Mouse (Mus musculus) 3T3-L1 (cell line): Measurements from ENCODE around the gene Zbtb38.
"Not testable (repeated sequence)": the region's sequence is repeated elsewhere in the genome, so short reads cannot be mapped to it uniquely, and the experiment has no call there.

Source experiments
- DNase-seq: peaks from one replicate; pipeline ENCODE4 v3.0.0-alpha.2; 2015; ENCODE audit warnings: low read depth, low spot score

Zbtb38 gene

GRCm38 (mm10) chr9:96684866-96685599, 67.6 kb downstream of the Zbtb38 start:
- no peak for DNase-seq

GRCm38 (mm10) chr9:96684165-96684792, 68.4 kb downstream of the Zbtb38 start:
- DNase-seq = no peak

- no peak for DNase-seq
These were observed 74.0 kb downstream of the Zbtb38 start for GRCm38 (mm10) chr9:96678611-96679010.

DNA sequence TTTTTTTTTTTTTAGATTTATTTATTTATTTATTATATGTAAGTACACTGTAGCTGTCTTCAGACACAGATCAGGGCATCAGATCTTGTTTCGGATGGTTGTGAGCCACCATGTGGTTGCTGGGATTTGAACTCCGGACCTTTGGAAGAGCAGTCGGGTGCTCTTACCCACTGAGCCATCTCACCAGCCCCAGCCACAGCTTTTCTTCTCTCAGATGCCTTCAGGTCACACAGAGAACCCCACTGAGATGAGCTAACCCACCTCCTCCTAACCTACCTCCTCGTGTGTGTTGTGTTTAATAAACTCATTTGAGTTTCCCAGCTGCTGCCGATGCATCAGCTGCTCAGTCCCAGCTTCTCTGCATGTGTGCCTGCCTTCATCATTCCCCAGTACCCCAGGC, 74.9 kb downstream of the Zbtb38 start:
- DNase-seq = not testable (repeated sequence)

DNA sequence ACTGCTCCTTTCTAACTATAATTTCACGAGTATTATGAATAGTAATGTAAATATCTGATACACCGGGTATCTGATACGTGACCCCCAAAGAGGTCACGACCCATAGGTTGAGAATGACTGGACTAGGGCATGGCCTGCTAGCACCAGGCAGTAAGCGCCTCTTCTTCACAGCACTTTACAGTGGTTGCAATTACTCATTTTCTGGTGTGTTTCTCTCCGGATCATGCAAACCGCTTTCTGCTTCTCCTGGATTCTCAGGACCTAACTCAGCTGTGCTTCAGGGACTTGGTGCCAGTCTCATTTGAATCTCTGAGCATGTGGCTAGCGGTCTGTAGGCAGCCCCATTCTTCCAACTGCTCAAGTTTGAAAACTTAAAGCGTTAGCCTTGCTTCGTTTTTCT, 76.0 kb downstream of the Zbtb38 start:
- no peak for DNase-seq

DNA sequence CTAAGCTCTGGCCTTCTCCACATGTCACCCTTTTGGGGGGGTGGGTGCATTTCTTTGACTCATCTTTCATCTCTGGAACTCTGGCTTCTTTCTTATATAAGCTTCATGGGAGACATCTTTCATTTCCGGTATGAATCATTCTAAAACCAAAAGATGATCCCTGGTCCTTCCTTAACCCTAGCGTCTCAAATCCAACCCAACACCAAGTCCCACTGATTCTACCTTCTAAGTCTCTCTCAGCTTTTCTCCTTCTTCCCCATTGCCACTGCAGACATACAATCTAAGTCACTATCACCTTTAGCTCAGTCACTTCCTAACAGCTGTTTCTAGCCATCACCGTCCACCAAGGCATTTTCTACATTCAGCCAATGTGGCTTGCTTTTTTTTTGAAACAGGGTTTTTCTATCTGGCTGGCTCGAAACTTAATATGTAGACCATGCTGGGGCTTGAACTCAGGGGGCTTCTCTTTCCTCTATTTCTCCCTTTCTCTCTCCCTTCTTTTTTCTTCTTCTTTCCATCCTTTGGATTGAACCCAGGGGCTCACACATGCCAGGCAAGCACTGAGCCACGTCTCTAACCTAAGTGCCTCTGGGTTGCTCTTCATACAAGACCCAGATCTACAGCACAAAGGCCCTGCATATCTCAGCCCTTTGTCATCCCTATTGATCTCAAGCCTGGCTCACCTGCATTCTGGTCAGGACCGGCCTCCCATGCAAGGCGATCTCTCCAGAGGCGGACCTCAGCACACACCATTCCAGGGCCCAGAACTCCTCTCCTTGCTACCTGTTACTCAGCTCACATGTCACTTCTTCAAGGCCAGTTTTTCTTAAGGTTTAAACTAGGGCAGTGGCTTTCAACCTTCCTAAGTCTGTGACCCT, 76.6 kb downstream of the Zbtb38 start:
- DNase-seq = no peak

DNA sequence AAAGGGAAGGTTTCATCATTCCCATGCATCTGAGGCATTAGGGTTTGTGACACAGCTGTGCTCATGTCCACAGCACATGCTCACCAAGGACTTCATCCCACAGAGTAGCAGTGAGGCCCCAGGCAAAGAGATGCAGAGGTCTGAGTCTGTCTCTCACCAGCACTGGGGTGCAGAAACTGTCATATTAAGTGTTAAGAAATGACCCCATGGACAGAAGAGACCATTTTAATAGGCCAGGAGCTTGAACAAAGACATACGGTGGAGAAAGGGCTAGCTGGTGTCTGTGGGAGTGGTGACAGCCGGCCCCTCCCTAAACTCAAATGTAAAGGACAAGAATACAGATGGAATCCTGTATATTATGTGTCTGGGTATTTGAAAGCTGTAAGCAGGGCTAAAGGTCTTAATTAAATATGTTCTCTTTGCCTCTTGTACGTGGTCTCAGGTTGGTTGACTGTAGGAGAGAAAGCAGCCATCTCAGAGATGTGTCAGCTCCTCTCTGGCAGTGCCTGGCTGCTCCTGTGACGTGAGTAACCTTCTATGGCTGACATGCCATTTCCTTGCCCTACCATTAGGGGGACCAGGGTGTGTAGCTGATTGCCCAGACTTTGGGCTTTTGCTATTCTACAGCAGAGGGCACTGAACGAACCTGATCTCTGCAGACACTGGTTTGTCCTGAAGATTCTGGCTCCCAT, 77.4 kb downstream of the Zbtb38 start:
- DNase-seq = peak; percentile 79

DNA sequence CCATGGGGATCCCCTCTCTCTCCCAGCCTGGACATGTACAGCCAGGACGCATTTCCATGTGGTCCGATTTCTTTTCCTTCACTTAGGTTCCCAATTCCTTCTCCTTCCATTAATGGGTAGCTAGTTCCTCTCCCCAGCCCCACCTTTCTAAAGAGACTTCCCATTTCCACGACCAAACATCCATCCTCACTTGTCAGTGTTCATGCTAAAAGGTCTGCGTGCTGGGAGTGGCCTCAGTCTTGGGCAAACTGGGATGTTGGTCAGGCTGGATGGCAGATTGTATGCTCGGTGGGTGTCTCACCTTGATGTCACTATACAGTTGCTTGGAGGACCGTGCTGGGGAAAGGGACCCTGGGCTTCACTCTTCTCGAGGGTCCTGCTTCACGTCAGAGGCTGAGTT, 78.3 kb downstream of the Zbtb38 start:
- DNase-seq = no peak

GRCm38 (mm10) chr9:96672466-96672865, 80.2 kb downstream of the Zbtb38 start:
- no peak for DNase-seq

GRCm38 (mm10) chr9:96671249-96671648, 81.4 kb downstream of the Zbtb38 start:
- DNase-seq = no peak

DNA sequence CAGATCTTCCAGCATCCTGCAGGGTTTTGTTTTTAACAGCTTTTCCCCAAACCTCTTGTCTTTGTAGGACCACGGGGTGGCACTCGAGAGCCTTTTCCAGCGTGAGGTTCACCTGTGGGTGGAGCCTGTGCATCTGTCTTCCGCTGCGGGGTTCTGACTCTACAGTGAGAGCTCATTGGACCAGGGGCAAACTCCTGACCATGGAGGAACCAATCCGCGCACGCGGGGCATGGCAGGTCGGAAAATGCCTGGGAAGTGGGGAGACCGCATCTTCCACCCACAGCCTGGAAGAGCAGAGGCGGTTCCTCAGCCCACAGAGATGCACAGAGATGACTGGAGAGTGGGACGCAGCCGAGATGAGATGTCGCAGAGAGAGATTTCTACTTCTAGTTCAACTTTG, 82.8 kb downstream of the Zbtb38 start:
- peak; percentile 91 for DNase-seq

DNA sequence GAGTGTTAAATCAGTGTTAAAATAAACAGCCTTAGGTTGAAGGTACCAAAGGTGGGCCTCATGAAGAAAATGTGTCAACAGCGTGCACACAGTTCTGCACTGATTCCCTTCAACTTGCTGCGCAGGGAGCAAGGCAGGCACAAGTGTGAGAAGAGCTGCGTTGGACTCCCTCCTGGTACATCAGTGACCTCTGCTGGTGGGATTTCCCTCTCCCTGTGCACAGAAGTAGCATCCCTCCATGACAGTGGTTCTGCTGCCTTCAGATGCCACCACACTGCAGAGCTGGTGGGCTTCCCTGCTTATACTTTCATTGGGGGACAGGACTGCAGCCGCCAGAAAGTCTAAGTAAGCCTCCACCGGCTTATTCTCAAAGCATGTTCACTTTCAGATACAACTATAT, 84.0 kb downstream of the Zbtb38 start:
- DNase-seq = peak; percentile 76

DNA sequence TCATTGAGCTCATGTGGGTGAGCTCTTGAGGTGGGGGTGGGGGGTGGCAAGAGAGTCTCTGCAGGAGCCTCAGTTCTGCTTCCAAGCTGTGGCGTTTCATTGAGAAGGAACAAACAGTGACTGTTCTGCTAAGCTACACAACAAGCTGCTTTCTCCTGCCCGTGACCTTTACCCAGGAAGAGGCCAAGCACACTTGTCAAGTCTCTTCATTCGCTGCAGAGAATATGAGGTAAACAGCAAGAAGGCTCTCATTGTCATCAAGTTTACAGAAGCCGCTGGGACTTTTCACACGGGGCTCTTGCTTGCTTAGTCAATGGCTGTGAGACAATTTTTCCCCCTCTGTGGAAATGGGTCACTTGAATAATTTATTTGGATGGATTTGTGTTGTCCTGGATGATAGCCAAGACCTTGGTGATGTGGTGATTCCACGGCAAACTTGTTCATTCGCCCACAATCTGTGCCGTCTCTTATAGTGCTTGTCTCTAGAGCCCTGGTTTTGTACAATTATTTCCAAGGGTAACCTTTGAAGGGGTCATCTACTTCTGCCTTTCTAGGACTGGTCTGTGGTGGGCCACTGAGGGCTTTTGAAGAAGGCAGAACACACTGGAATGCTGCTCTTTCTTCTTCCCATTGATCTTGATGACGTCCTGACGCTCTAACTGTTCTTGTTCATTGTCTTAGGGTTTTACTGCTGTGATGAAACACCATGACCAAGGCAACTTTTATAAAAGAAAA, 92.0 kb downstream of the Zbtb38 start:
- DNase-seq = no peak

DNA sequence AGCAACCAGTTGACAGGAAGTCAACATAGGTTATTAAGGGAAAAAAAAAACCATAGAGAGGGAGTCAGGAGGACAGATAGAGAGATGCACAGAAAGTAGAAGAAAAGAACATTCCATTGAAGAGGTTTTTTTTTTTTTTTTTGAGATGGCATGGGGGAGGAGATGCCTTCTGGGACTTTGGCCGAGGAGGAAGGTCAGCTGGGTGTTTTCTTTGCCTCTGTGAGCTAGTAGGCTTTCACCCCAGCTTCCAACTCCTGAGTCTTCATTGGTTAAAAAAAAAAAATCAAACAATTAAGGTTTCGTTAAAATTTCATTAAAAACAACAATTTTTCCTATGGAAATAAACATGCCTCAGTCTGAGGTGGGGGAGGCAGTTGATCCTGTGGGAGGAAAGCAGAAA, 92.8 kb downstream of the Zbtb38 start:
- DNase-seq = no peak

- no peak for DNase-seq
These were observed 99.1 kb downstream of the Zbtb38 start for GRCm38 (mm10) chr9:96653538-96653937.

GRCm38 (mm10) chr9:96652763-96653162, 99.9 kb downstream of the Zbtb38 start:
- DNase-seq = peak; percentile 50

DNA sequence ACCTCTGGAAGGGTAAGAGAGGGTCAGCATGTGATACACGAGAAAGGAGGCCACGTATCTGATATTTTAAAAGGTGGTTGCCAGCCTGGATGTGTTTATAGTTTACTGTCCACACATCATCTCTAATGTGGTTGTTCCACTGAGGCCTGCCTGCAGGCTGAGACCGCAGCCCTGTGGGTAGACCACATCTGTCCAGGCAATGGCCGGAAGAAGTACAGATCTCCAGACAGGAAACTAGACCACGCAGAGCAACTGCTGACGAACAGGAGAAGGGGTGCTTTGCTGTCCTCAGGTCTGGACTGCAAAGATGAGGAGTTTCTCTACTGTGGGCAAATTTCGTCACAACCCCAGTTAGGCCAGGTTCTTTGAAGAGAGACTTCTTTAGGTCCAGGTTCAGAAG, 101.8 kb downstream of the Zbtb38 start:
- DNase-seq = no peak

GRCm38 (mm10) chr9:96649924-96650323, 102.7 kb downstream of the Zbtb38 start:
- DNase-seq = peak; percentile 85

- DNase-seq = no peak
These were observed 103.3 kb downstream of the Zbtb38 start for GRCm38 (mm10) chr9:96649362-96649761.

GRCm38 (mm10) chr9:96646668-96647295, 105.8 kb downstream of the Zbtb38 start:
- DNase-seq = no peak

DNA sequence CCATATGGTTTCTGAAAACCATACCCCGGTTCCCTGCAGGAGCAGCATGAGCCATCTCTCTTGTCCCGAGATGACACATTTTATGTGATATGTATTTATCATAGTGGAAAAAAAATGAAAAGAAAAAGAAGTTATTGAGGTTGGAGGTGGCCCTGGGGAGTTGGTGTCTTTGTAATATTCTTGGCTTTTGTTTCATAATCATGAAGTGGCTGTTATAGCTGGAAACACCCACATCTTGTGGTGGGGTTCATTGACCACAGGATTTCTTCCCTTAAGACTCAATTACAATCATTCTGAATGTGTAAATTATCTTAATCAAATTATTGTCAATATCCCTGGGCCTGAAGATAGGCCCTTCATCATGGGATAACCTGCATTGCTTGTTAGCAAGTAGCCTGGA, 107.8 kb downstream of the Zbtb38 start:
- no peak for DNase-seq
